Mouse (Mus musculus) spleen, adult 2 months (tissue): Measurements from ENCODE around the gene Tmem259. TPM values are rescaled to one million over a fixed set of nuclear protein-coding genes. Genes with fewer than 3 reads are reported as not detected.

ENCODE experiments used
- DNase-seq, 2 experiments: peaks; one replicate each; pipeline versions ENCODE4 v3.0.0 to v3.0.0-alpha.2; 2012 to 2021; ENCODE audit warnings: low spot score in 2 of 2, low read depth in 1 of 2
- H3K27ac ChIP-seq: fragments of 200-500 bp; 2 replicates; pipeline ENCODE4 v1.5.1; 2012; ENCODE audit warnings: low read length, inconsistent platforms; ENCODE audit not compliant: insufficient read depth
- H3K27me3 ChIP-seq: fragments of 200-500 bp; 2 replicates; pipeline ENCODE4 v1.6.1; 2012; ENCODE audit warnings: mild to moderate bottlenecking, moderate library complexity, low read length, inconsistent platforms; ENCODE audit not compliant: control insufficient read depth, insufficient read depth
- H3K36me3 ChIP-seq: fragments of 200-500 bp; 2 replicates; pipeline ENCODE4 v1.6.1; 2012; ENCODE audit warnings: mild to moderate bottlenecking, low read length, inconsistent platforms; ENCODE audit not compliant: control insufficient read depth, insufficient read depth
- H3K4me1 ChIP-seq: fragments of 200-500 bp; 2 replicates; pipeline ENCODE4 v1.6.1; 2011; ENCODE audit warnings: inconsistent platforms; ENCODE audit not compliant: control insufficient read depth, insufficient read depth, insufficient read length
- H3K4me3 ChIP-seq: fragments of 200-500 bp; 2 replicates; pipeline ENCODE4 v1.5.1; 2011; ENCODE audit warnings: mild to moderate bottlenecking, inconsistent platforms; ENCODE audit not compliant: insufficient read depth, insufficient read length; ENCODE audit errors: extremely low read depth
- CTCF ChIP-seq: fragments of 200-500 bp; IDR thresholded peaks from 2 replicates; pipeline ENCODE4 v1.5.1; 2011; ENCODE audit warnings: mild to moderate bottlenecking, inconsistent platforms; ENCODE audit not compliant: insufficient read depth, insufficient read length, insufficient replicate concordance; ENCODE audit errors: extremely low read depth
- POLR2A ChIP-seq: fragments of 200-500 bp; IDR thresholded peaks from 2 replicates; pipeline ENCODE4 v1.6.1; 2011; ENCODE audit warnings: low read depth, low read length, inconsistent platforms
- WGBS: fragments of 180-500 bp; shearing (Covaris S2); methylation state at CpG from one replicate; pipeline ENCODE4 v1.1.7; 2018; 5-methylcytosine and 5-hydroxymethylcytosine counted together
- polyA plus RNA-seq: library from polyadenylated mRNA; depleted of rRNA; stranded (reverse); fragments of >200 nt; gene quantifications from 2 replicates; pipeline ENCODE4 v1.2.3, GENCODE M21; 2012

Gene Tmem259
- polyA plus RNA-seq, 1 experiment = 266 TPM

- Histone ChIP-seq H3K4me1 (0 out of 2 replicates have a peak, but pooled peaks cover 2% of the 10 kb centered on the region), H3K36me3 (peaks cover 40% of the 10 kb centered on the region), H3K27ac (no peak overlapping the region), H3K4me3 (no peak overlapping the region), H3K27me3 (no peaks in the 10 kb centered on the region)
- no peak for TF ChIP-seq POLR2A
- TF ChIP-seq CTCF = no peak
- 97% methylated on average over 28 of the region's 28 CpGs for WGBS
- no peak for DNase-seq
Observed at GRCm38 (mm10) chr10:79977324-79977723, 6.8 kb downstream of the Tmem259 start.

GRCm38 (mm10) chr10:79976722-79977107, 7.4 kb downstream of the Tmem259 start:
- no peak for DNase-seq
- Histone ChIP-seq H3K4me3 (no peak overlapping the region), H3K4me1 (no peaks in the 10 kb centered on the region), H3K27me3 (no peaks in the 10 kb centered on the region), H3K27ac (no peak overlapping the region), H3K36me3 (peaks cover 40% of the 10 kb centered on the region)
- TF ChIP-seq POLR2A (no peak), CTCF (no peak)
- WGBS = 95% methylated on average over 33 of the region's 36 CpGs

GRCm38 (mm10) chr10:79976071-79976721, 7.9 kb downstream of the Tmem259 start:
- Histone ChIP-seq H3K4me3 (no peak overlapping the region), H3K36me3 (peaks cover 40% of the 10 kb centered on the region), H3K27me3 (peaks cover 2% of the 10 kb centered on the region; the same call in 1 of the 2 replicates), H3K4me1 (no peaks in the 10 kb centered on the region), H3K27ac (no peak overlapping the region)
- WGBS = 96% methylated on average over 28 of the region's 28 CpGs
- DNase-seq = no peak
- no peak for TF ChIP-seq CTCF
- no peak for TF ChIP-seq POLR2A

- Histone ChIP-seq H3K27ac (no peak overlapping the region), H3K36me3 (peaks cover 40% of the 10 kb centered on the region), H3K27me3 (peaks cover 10% of the 10 kb centered on the region), H3K4me1 (no peaks in the 10 kb centered on the region; the same call in 1 of the 2 replicates), H3K4me3 (no peak overlapping the region)
- no peak for DNase-seq
- WGBS = 74% methylated on average over 8 of the region's 8 CpGs
- TF ChIP-seq POLR2A = no peak
- TF ChIP-seq CTCF = no peak
Observed at GRCm38 (mm10) chr10:79974668-79975067, 9.5 kb downstream of the Tmem259 start.

GRCm38 (mm10) chr10:79974087-79974486, 10.0 kb downstream of the Tmem259 start:
- Histone ChIP-seq H3K4me3 (no peak overlapping the region), H3K27me3 (peaks cover 10% of the 10 kb centered on the region), H3K4me1 (no peaks in the 10 kb centered on the region; the same call in 1 of the 2 replicates), H3K36me3 (peaks cover 36% of the 10 kb centered on the region), H3K27ac (no peak overlapping the region)
- no peak for TF ChIP-seq POLR2A
- no peak for TF ChIP-seq CTCF
- 93% methylated on average over 21 of the region's 21 CpGs for WGBS
- no peak for DNase-seq

- peaks cover 10% of the 10 kb centered on the region for H3K27me3 ChIP-seq
- peaks cover 31% of the 10 kb centered on the region for H3K36me3 ChIP-seq
- no peaks in the 10 kb centered on the region; the same call in 1 of the 2 replicates for H3K4me1 ChIP-seq
- H3K27ac ChIP-seq = no peak overlapping the region
- WGBS = 77% methylated on average over 14 of the region's 14 CpGs
- TF ChIP-seq POLR2A (no peak), CTCF (no peak)
- no peak overlapping the region for H3K4me3 ChIP-seq
- no peak for DNase-seq
Observed at GRCm38 (mm10) chr10:79972831-79973230, 11.3 kb downstream of the Tmem259 start.

GRCm38 (mm10) chr10:79971183-79971497, 13.0 kb downstream of the Tmem259 start:
- Histone ChIP-seq H3K27me3 (peaks cover 10% of the 10 kb centered on the region), H3K36me3 (peaks cover 30% of the 10 kb centered on the region), H3K4me3 (no peak overlapping the region), H3K4me1 (no peaks in the 10 kb centered on the region; the same call in 1 of the 2 replicates), H3K27ac (no peak overlapping the region)
- TF ChIP-seq POLR2A = no peak
- no peak for TF ChIP-seq CTCF
- 9% methylated on average over 21 of the region's 21 CpGs for WGBS
- DNase-seq = no peak
